Mouse (Mus musculus) stomach, embryonic 16.5 days (tissue): Measurements from ENCODE around the gene Tmem132c. TPM values are rescaled to one million over a fixed set of nuclear protein-coding genes. Genes with fewer than 3 reads are reported as not detected.

ENCODE experiments used
- ATAC-seq: fragments of 200-750 bp; cut with Nextera tagmentation; 2 replicates; pipeline ENCODE4 v1.8.0; 2017; ENCODE audit warnings: moderate number of reproducible peaks, moderate TSS enrichment; ENCODE audit not compliant: insufficient read depth, low FRiP score
- H3K27ac ChIP-seq: fragments of 300-500 bp; sonication (generic); 2 replicates; pipeline ENCODE4 v1.5.1; 2014; ENCODE audit warnings: low read length
- H3K27me3 ChIP-seq: fragments of 300-500 bp; sonication (generic); 2 replicates; pipeline ENCODE4 v1.6.1; 2014; ENCODE audit warnings: low read length, control low read depth, mixed read lengths; ENCODE audit not compliant: control insufficient read depth, insufficient read depth
- H3K36me3 ChIP-seq: fragments of 300-500 bp; sonication (generic); 2 replicates; pipeline ENCODE4 v1.6.1; 2014; ENCODE audit warnings: low read length; ENCODE audit not compliant: control insufficient read depth, insufficient read depth
- H3K4me1 ChIP-seq: fragments of 300-500 bp; sonication (generic); 2 replicates; pipeline ENCODE4 v1.6.1; 2014; ENCODE audit warnings: low read length, control low read depth, mixed read lengths; ENCODE audit not compliant: control insufficient read depth, insufficient read depth
- H3K4me2 ChIP-seq: fragments of 300-500 bp; sonication (generic); 2 replicates; pipeline ENCODE4 v1.6.1; 2014; ENCODE audit warnings: low read depth, low read length, mixed read lengths
- H3K4me3 ChIP-seq: fragments of 300-500 bp; sonication (generic); replicated peaks from 2 replicates; pipeline ENCODE4 v1.5.1; 2014; ENCODE audit warnings: mild to moderate bottlenecking, low read length
- H3K9ac ChIP-seq: fragments of 300-500 bp; sonication (generic); 2 replicates; pipeline ENCODE4 v1.6.1; 2014; ENCODE audit warnings: low read length
- H3K9me3 ChIP-seq: fragments of 300-500 bp; sonication (generic); replicated peaks from 2 replicates; pipeline ENCODE4 v1.6.1; 2016; ENCODE audit warnings: low read length, control low read depth; ENCODE audit not compliant: control insufficient read depth
- WGBS: fragments of 180-500 bp; shearing (Covaris S2); extraction: QIAGEN DNeasy Blood & Tissue Kit; methylation state at CpG from one replicate; pipeline ENCODE4 v1.1.7; 2014; 5-methylcytosine and 5-hydroxymethylcytosine counted together
- polyA plus RNA-seq: library from polyadenylated mRNA; unstranded; fragments of >200 nt; fragmentation: Nextera tagmentation; extraction: Ambion mirVana; gene quantifications from 2 replicates; pipeline ENCODE4 v1.2.1, GENCODE M21; 2015

Gene Tmem132c
- polyA plus RNA-seq, 1 experiment from 2014 or later: 1.4 TPM

GRCm38 (mm10) chr5:127480931-127481330 is 239.3 kb downstream of the Tmem132c start:
- ATAC-seq: no peak
- Histone ChIP-seq H3K4me3 (no peak overlapping the region), H3K4me1 (peaks cover 8% of the 10 kb centered on the region), H3K9ac (no peak overlapping the region), H3K27ac (no peak overlapping the region), H3K36me3 (no peaks in the 10 kb centered on the region), H3K27me3 (no peaks in the 10 kb centered on the region), H3K4me2 (no peak overlapping the region), H3K9me3 (no peaks in the 10 kb centered on the region)
- WGBS: 67% methylated on average over 9 of the region's 9 CpGs

- no peak overlapping the region for H3K27ac ChIP-seq
- no peak for ATAC-seq
- WGBS: 33% methylated on average over 5 of the region's 5 CpGs
- H3K9me3 ChIP-seq: no peaks in the 10 kb centered on the region
- no peak overlapping the region for H3K4me2 ChIP-seq
- H3K4me1 ChIP-seq: peaks cover 8% of the 10 kb centered on the region
- no peak overlapping the region for H3K4me3 ChIP-seq
- H3K36me3 ChIP-seq: no peaks in the 10 kb centered on the region
- H3K9ac ChIP-seq: no peak overlapping the region
- H3K27me3 ChIP-seq: no peaks in the 10 kb centered on the region
These were observed 239.8 kb downstream of the Tmem132c start for GRCm38 (mm10) chr5:127481416-127481815.

GRCm38 (mm10) chr5:127482342-127482741 is 240.7 kb downstream of the Tmem132c start:
- Histone ChIP-seq H3K9me3 (no peaks in the 10 kb centered on the region), H3K27me3 (no peaks in the 10 kb centered on the region), H3K36me3 (no peaks in the 10 kb centered on the region), H3K27ac (no peak overlapping the region), H3K4me1 (peaks cover 8% of the 10 kb centered on the region), H3K9ac (no peak overlapping the region), H3K4me2 (no peak overlapping the region), H3K4me3 (no peak overlapping the region)
- WGBS: 65% methylated on average over 3 of the region's 3 CpGs
- no peak for ATAC-seq

GRCm38 (mm10) chr5:127483955-127484659 is 242.5 kb downstream of the Tmem132c start:
- H3K4me3 ChIP-seq: no peak overlapping the region
- no peaks in the 10 kb centered on the region for H3K27me3 ChIP-seq
- H3K4me1 ChIP-seq: peaks cover 8% of the 10 kb centered on the region
- no peak overlapping the region for H3K27ac ChIP-seq
- no peak for ATAC-seq
- H3K36me3 ChIP-seq: no peaks in the 10 kb centered on the region
- H3K4me2 ChIP-seq: no peak overlapping the region
- no peak overlapping the region for H3K9ac ChIP-seq
- WGBS: 25% methylated on average over 8 of the region's 8 CpGs
- no peaks in the 10 kb centered on the region for H3K9me3 ChIP-seq

- Histone ChIP-seq H3K4me1 (peaks cover 8% of the 10 kb centered on the region), H3K27ac (no peak overlapping the region), H3K4me3 (no peak overlapping the region), H3K9ac (no peak overlapping the region), H3K4me2 (peak overlapping the region; percentile 28), H3K9me3 (no peaks in the 10 kb centered on the region), H3K36me3 (no peaks in the 10 kb centered on the region), H3K27me3 (no peaks in the 10 kb centered on the region)
- peak; percentile 15; the same call in 1 of the 2 replicates for ATAC-seq
- WGBS: 25% methylated on average over 13 of the region's 13 CpGs
These were observed 243.3 kb downstream of the Tmem132c start for GRCm38 (mm10) chr5:127484813-127485486.

- Histone ChIP-seq H3K9ac (no peak overlapping the region), H3K9me3 (no peaks in the 10 kb centered on the region), H3K4me2 (no peak overlapping the region), H3K4me1 (peaks cover 8% of the 10 kb centered on the region), H3K4me3 (no peak overlapping the region), H3K27ac (no peak overlapping the region), H3K36me3 (no peaks in the 10 kb centered on the region), H3K27me3 (no peaks in the 10 kb centered on the region)
- 81% methylated on average over 6 of the region's 6 CpGs for WGBS
- no peak for ATAC-seq
These were observed 245.6 kb downstream of the Tmem132c start for GRCm38 (mm10) chr5:127487190-127487589.

- Histone ChIP-seq H3K4me3 (no peak overlapping the region), H3K27ac (no peak overlapping the region), H3K4me2 (no peak overlapping the region), H3K9me3 (no peaks in the 10 kb centered on the region), H3K9ac (no peak overlapping the region), H3K36me3 (no peaks in the 10 kb centered on the region), H3K4me1 (peaks cover 5% of the 10 kb centered on the region), H3K27me3 (no peaks in the 10 kb centered on the region)
- 70% methylated on average over 13 of the region's 13 CpGs for WGBS
- ATAC-seq: no peak
These were observed 247.1 kb downstream of the Tmem132c start for GRCm38 (mm10) chr5:127488666-127489065.

- no peak overlapping the region for H3K9ac ChIP-seq
- no peak overlapping the region for H3K27ac ChIP-seq
- H3K9me3 ChIP-seq: no peaks in the 10 kb centered on the region
- ATAC-seq: no peak
- H3K4me2 ChIP-seq: no peak overlapping the region
- no peaks in the 10 kb centered on the region for H3K36me3 ChIP-seq
- H3K4me1 ChIP-seq: no peaks in the 10 kb centered on the region
- no peaks in the 10 kb centered on the region for H3K27me3 ChIP-seq
- no peak overlapping the region for H3K4me3 ChIP-seq
- WGBS: 85% methylated on average over 3 of the region's 3 CpGs
These were observed 250.1 kb downstream of the Tmem132c start for GRCm38 (mm10) chr5:127491724-127492123.

GRCm38 (mm10) chr5:127496895-127497294 is 255.3 kb downstream of the Tmem132c start:
- H3K4me2 ChIP-seq: no peak overlapping the region
- H3K27me3 ChIP-seq: no peaks in the 10 kb centered on the region
- H3K4me1 ChIP-seq: no peaks in the 10 kb centered on the region
- no peaks in the 10 kb centered on the region for H3K36me3 ChIP-seq
- H3K9ac ChIP-seq: no peak overlapping the region
- H3K27ac ChIP-seq: no peak overlapping the region
- H3K9me3 ChIP-seq: no peaks in the 10 kb centered on the region
- no peak overlapping the region for H3K4me3 ChIP-seq
- 49% methylated on average over 7 of the region's 7 CpGs for WGBS
- no peak for ATAC-seq
